Mouse (Mus musculus) limb, embryonic 10.5 days (tissue): ENCODE data around the gene Slc22a6. TPM values are rescaled to one million over a fixed set of nuclear protein-coding genes. Genes with fewer than 3 reads are reported as not detected.
A peak's percentile ranks its signal among the peaks of the same experiment; 100 is the strongest.

Experiments
- DNase-seq: peaks from one replicate; pipeline ENCODE4 v3.0.0-alpha.2; 2017; ENCODE audit warnings: low spot score
- H3K27ac ChIP-seq: fragments of 300-500 bp; sonication (generic); 2 replicates; pipeline ENCODE4 v1.5.1; 2016; ENCODE audit warnings: mild to moderate bottlenecking
- H3K27me3 ChIP-seq: fragments of 300-500 bp; sonication (generic); 2 replicates; pipeline ENCODE4 v1.6.1; 2016; ENCODE audit warnings: low read depth, mild to moderate bottlenecking; ENCODE audit not compliant: poor library complexity, severe bottlenecking
- H3K36me3 ChIP-seq: fragments of 300-500 bp; sonication (generic); 2 replicates; pipeline ENCODE4 v1.6.1; 2016; ENCODE audit warnings: mild to moderate bottlenecking, moderate library complexity
- H3K4me1 ChIP-seq: fragments of 300-500 bp; sonication (generic); 2 replicates; pipeline ENCODE4 v1.6.1; 2016
- H3K4me3 ChIP-seq: fragments of 300-500 bp; sonication (generic); 2 replicates; pipeline ENCODE4 v1.5.1; 2016; ENCODE audit warnings: mild to moderate bottlenecking, moderate library complexity
- H3K9me3 ChIP-seq: fragments of 300-500 bp; sonication (generic); replicated peaks from 2 replicates; pipeline ENCODE4 v1.6.1; 2016; ENCODE audit warnings: mild to moderate bottlenecking
- WGBS: fragments of 180-500 bp; shearing (Covaris S2); methylation state at CpG from one replicate; pipeline ENCODE4 v1.1.7; 2016; 5-methylcytosine and 5-hydroxymethylcytosine counted together
- polyA plus RNA-seq: library from polyadenylated mRNA; unstranded; fragments of >200 nt; fragmentation: Nextera tagmentation; extraction: Ambion mirVana; gene quantifications from 2 replicates; pipeline ENCODE4 v1.2.1, GENCODE M21; 2016

Gene Slc22a6
- polyA plus RNA-seq: not detected in 2 replicates

DNA sequence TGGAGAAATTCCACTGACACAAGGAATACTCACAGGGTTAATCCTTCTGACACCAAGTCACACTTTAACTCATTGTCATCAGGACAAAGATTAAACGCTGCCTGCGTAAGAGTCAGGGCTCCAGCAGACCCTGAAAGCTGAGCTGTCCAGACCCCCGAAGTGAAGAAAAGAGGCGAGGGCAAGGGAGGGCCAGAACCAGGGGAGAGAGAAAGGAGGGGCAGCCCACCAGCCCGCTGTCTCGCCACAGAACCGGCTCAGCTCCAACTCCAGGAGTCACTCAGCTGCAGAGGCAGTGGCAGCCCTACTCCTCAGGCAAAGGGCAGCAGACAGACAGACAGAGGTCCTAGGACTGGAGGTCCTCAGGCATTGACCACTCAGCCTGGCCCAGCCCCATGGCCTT is at the start of gene Slc22a6:
Gene Slc22a6, plus strand, starts transcription at position 136 of the 400 bp plus-strand sequence.
- WGBS: 35% methylated on average over 7 of the region's 7 CpGs
- Histone ChIP-seq H3K36me3 (no peaks in the 10 kb centered on the region), H3K4me3 (no peak within 1 kb of the TSS), H3K27ac (no peak within 1 kb of the TSS), H3K9me3 (no peaks in the 10 kb centered on the region), H3K27me3 (no peaks in the 10 kb centered on the region), H3K4me1 (no peaks in the 10 kb centered on the region)
- DNase-seq: no peak

DNA sequence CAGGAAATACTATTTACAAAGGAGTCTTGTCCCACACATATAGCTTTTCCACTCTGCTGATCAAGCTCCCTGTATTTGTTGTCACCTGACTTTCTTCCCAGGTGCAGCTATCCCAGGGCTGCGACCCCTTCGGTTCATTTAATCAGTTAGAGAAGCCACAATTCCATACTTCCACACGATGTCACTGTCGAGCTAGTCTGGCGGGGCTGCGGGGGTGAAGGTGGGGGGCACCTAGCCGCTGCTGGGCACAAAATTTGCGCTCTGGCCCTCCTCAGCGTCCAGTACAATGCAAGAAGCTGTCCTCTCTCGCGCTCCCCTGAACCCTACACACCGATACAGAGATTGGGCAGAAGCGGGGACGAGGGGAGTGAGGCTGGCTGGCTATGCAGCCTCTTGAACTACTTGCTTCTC is 48.4 kb upstream of the Slc22a6 start:
- H3K27me3 ChIP-seq: no peaks in the 10 kb centered on the region
- no peaks in the 10 kb centered on the region for H3K36me3 ChIP-seq
- no peaks in the 10 kb centered on the region for H3K9me3 ChIP-seq
- no peak overlapping the region; the same call in 1 of the 2 replicates for H3K27ac ChIP-seq
- peak; percentile 64 for DNase-seq
- peaks cover 4% of the 10 kb centered on the region; the same call in 1 of the 2 replicates for H3K4me1 ChIP-seq
- 5% methylated on average over 14 of the region's 14 CpGs for WGBS
- peak overlapping the region; percentile 39 for H3K4me3 ChIP-seq

DNA sequence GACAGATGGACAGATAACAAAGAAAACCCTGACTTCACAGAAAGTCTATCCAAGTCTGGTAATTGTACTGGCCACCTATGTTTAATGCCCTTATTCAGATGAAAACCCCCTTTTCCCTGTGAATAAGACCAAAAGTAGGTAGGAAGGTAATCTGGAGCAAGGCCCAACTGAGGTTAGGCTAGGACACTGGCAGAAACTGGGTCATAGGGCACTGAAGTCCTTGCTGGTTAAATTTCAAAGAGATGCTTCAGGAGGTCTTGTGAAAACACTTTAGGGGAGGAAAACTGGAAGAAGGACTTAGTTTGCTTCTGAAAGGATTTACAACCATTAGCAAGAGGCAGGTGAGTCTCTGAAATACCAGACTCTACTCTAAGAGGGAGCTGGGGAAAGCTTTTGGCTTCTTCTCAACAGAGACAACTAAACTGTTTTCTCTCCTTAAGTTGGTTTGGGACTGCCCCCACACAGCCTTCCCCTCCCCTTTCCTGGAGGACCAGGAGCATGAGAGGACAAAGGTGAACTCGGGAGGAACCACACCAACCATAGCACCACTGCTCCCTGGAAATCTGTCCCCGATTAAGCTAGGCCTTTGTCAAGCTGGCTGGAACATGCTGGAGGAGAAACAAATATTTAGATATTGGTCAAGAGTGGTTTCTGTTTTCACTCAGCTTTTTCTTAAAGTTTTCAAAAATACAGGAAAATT is 47.3 kb upstream of the Slc22a6 start:
- no peak for DNase-seq
- Histone ChIP-seq H3K9me3 (no peaks in the 10 kb centered on the region), H3K36me3 (no peaks in the 10 kb centered on the region), H3K27me3 (no peaks in the 10 kb centered on the region), H3K4me3 (no peak overlapping the region), H3K27ac (no peak overlapping the region), H3K4me1 (peaks cover 4% of the 10 kb centered on the region; the same call in 1 of the 2 replicates)
- 56% methylated on average over 2 of the region's 2 CpGs for WGBS

DNA sequence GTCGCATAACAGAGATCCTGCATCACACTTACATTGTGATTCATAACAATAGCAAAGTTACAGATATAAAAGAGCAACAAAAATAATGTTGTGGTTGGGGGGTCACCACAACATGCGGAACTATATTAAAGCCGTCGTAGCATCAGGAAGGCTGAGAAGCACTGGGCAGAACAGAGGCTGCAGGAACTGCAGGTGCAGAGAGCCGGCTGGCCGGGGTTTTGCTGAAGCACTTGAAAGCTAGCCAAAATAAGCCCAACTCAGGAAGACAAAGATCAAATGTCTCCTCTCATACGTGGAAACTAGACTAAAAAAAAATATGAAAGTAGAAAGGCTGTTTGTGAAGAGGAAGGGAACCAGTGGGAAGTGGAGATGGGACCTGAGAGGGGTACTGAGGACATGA is 46.1 kb upstream of the Slc22a6 start:
- no peak for DNase-seq
- Histone ChIP-seq H3K4me3 (no peak overlapping the region), H3K36me3 (no peaks in the 10 kb centered on the region), H3K9me3 (no peaks in the 10 kb centered on the region), H3K27me3 (no peaks in the 10 kb centered on the region), H3K4me1 (peaks cover 4% of the 10 kb centered on the region; the same call in 1 of the 2 replicates), H3K27ac (no peak overlapping the region)
- 81% methylated on average over 7 of the region's 7 CpGs for WGBS

DNA sequence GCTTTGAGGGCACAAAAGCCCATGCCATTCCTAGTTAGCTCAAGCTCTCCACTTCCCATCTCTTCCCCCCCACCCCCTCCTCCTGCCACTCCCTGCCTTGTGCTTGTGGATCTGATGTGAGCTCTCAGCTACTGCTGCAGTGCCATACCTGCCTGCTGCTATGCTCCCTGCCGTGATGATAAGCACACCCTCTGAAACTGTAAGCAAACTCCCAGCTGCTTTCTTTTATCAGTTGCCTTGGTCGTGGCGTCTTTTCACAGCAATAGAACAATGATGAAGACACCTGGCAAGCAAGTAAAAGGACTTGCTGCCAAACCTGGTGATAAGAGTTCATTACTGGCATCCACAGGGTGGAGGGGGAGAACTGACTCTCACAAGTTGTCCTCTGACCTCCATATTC is 45.4 kb upstream of the Slc22a6 start:
- H3K4me3 ChIP-seq: no peak overlapping the region
- DNase-seq: no peak
- H3K4me1 ChIP-seq: peaks cover 4% of the 10 kb centered on the region; the same call in 1 of the 2 replicates
- H3K9me3 ChIP-seq: no peaks in the 10 kb centered on the region
- H3K27ac ChIP-seq: no peak overlapping the region
- H3K27me3 ChIP-seq: no peaks in the 10 kb centered on the region
- no peaks in the 10 kb centered on the region for H3K36me3 ChIP-seq
- WGBS: 31% methylated on average over 3 of the region's 3 CpGs

DNA sequence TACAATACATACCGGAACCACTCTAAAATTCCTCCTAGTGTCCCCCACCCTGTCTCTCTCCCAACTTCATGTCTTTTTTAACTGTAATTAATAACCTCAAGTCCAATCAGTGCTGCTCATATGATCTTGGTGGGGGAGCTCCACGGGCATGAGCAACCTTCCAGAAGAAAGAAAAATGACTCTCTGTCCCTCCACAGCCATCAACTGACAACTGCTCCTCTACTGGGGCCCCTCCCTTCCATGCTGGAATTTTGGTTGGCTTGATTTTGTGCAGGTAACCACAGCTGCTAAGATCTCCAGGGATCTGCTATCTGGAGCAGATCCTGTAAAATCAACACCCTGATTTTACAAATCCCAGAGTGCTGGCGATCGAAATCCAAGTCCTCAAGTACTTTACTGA is 40.4 kb upstream of the Slc22a6 start:
- Histone ChIP-seq H3K9me3 (no peaks in the 10 kb centered on the region), H3K27ac (no peak overlapping the region), H3K4me1 (peaks cover 6% of the 10 kb centered on the region), H3K4me3 (no peak overlapping the region), H3K27me3 (no peaks in the 10 kb centered on the region), H3K36me3 (no peaks in the 10 kb centered on the region)
- no peak for DNase-seq
- WGBS: 87% methylated on average over 4 of the region's 4 CpGs

DNA sequence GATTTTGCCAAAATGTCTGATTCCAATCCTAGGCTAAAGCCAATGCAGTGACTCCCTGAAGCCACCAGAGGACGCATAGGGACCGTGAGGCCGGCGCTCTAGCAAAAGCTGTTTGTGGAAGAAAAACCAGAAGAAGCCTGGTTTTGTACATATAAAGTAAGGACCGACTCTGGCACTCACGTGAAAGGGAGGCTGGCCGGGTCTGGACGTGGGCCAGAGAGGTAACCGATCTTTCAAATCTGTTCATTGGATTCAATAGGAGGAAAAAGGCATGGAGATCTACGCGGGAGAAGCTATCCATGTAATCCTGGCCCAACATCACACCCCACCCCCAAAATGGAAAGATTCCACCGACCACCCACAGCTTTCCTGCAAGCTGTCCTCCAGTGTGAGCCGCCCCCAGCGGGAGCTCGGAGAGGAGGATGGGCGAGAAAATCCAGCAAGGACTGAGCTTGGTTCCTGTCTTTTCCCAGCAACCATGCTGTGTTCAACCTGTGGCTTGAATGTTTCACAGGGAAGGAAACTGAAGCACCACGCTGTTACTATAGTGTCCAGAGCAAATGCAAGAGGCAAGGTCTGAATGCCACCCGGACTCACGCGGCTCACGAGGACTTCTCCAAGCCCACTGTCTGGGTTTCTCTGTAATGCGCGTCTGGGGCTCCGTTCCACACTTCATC is 39.4 kb upstream of the Slc22a6 start:
- Histone ChIP-seq H3K4me1 (peaks cover 6% of the 10 kb centered on the region), H3K9me3 (no peaks in the 10 kb centered on the region), H3K27ac (peak overlapping the region; percentile 67), H3K27me3 (no peaks in the 10 kb centered on the region), H3K36me3 (no peaks in the 10 kb centered on the region), H3K4me3 (peak overlapping the region; percentile 46)
- DNase-seq: peak; percentile 73
- WGBS: 10% methylated on average over 24 of the region's 24 CpGs

DNA sequence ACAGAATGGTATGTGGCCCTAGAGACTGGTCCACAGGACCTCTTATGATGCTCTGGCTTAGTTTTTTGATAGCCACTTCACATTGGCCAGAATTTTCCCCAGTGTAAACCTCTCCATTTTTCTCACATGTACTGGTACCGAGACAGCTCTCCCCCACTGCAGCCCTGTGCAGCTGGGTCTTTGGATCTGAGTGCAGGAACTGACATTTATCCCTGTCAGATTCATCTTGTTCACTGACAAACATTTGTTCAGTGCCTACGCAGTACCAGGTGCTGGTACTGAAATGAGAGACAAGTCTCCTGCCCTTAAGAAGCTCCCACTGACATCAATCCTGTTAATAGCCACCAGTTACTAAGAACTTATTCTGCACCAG is 38.9 kb upstream of the Slc22a6 start:
- Histone ChIP-seq H3K36me3 (no peaks in the 10 kb centered on the region), H3K27ac (no peak overlapping the region), H3K4me3 (peak overlapping the region; percentile 46; the same call in 1 of the 2 replicates), H3K4me1 (peaks cover 6% of the 10 kb centered on the region), H3K27me3 (no peaks in the 10 kb centered on the region), H3K9me3 (no peaks in the 10 kb centered on the region)
- 67% methylated on average over 2 of the region's 2 CpGs for WGBS
- no peak for DNase-seq

DNA sequence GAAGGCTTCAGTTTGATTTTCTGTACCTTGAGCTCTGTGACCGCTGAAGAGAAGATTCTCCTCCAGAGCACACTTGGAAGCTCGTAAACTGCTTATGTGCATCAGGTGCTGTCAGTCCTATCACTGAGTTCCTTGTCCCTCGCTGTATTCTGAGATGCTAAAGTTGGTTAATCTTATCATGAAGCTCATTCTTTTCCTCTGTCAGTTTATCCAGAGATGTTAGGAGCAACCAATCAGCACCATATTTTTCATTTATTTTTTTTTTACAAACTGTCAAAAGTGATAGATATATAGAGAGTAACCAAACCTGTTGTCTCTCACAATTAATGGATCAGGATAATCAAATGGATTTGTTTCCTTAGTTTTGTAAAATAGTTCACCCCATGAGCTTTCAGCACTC is 32.5 kb upstream of the Slc22a6 start:
- Histone ChIP-seq H3K4me1 (no peaks in the 10 kb centered on the region), H3K4me3 (no peak overlapping the region)
- 74% methylated on average over 3 of the region's 3 CpGs for WGBS

DNA sequence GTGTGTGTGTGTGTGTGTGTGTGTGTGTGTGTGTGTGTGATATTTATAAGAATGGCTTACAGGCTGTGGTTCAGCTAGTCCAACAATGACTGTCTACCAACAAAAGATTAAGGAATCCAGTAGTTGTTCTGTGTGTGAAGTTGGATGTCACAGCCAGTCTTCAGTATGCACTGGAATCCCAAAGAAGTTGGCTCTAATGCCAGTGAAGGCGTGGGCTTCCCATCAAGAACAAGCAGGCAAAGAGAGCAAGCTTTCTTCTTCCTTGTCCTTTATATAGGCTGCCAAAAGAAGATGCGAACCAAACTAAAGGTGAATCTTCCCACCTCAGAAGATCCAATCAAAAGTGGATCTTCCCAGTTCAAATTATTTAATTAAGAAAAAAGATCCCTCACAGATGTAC is 31.9 kb upstream of the Slc22a6 start:
- no peak overlapping the region for H3K4me3 ChIP-seq
- H3K4me1 ChIP-seq: no peaks in the 10 kb centered on the region
- no peaks in the 10 kb centered on the region for H3K36me3 ChIP-seq
- WGBS: 89% methylated on average over 2 of the region's 2 CpGs
- no peaks in the 10 kb centered on the region for H3K27me3 ChIP-seq
- no peak for DNase-seq
- H3K9me3 ChIP-seq: no peaks in the 10 kb centered on the region
- no peak overlapping the region for H3K27ac ChIP-seq

More for the DNA sequence above, 32.5 kb upstream of the Slc22a6 start:
- no peak for DNase-seq
- Histone ChIP-seq H3K27me3 (no peaks in the 10 kb centered on the region), H3K27ac (no peak overlapping the region), H3K9me3 (no peaks in the 10 kb centered on the region), H3K36me3 (no peaks in the 10 kb centered on the region)

DNA sequence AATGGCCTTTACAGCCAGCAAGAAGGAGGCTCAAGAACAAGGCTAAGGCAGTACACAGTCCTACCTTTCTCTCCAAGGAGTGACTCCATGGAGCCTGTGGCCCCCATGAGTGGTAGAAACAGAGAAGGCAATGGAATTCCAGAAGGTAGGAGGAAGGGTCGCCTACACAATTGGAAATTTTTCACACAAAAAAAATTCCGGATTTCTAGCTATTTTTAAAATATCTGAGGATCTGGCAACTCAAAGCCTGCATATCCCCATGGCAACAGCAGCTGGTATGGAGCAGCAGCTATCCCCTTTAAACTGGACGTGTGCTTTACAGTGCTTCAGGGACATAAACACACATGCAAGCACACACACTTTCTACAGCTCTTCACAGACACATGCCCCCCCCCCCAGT is 31.5 kb upstream of the Slc22a6 start:
- H3K36me3 ChIP-seq: no peaks in the 10 kb centered on the region
- 62% methylated on average over 3 of the region's 3 CpGs for WGBS
- H3K27ac ChIP-seq: no peak overlapping the region
- H3K4me1 ChIP-seq: peaks cover 4% of the 10 kb centered on the region
- H3K27me3 ChIP-seq: no peaks in the 10 kb centered on the region
- DNase-seq: no peak
- H3K9me3 ChIP-seq: no peaks in the 10 kb centered on the region
- no peak overlapping the region for H3K4me3 ChIP-seq

DNA sequence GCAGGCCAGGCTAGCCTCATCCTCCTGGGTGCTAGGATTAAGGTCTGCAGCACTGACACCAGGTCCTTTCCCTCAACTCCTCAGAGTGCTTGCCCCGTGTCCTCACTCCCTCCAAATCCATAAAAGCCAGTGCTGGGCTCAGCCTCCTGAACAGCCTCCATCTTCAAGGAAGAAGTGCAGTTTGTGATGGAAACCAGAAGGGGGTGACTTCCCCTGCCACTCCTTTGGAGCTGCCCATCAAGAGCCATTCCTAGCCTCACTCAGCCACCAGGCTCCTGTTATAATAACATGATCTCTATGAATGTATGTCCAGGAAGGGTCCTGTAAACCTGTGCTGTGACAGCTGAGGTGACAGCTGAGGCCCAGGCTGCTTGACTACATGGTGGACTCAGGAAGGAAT is 30.5 kb upstream of the Slc22a6 start:
- no peak for DNase-seq
- WGBS: 42% methylated on average over 1 of the region's 1 CpGs
- peaks cover 7% of the 10 kb centered on the region for H3K4me1 ChIP-seq

DNA sequence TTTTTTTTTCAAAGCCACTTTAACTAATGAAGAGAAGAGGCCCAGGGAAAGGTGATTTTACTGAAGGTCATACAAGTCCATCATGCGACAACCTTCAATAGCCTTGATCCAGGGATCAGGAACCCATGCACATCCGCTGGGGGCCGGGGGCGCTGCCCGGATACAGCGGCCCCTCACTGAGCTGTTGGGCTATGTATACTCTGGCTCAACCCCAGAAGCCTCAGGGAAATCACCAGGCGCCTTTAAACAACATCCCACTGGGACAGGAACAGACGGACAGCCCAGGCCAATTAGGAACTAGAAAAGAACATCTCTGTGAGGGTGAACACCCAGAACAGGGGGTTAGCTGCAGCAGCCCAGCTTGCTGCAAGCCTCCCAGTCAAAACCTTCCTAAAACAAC is 26.9 kb upstream of the Slc22a6 start, which contains the start of gene Slc22a8:
Gene Slc22a8, plus strand, starts transcription at position 301 of the 400 bp plus-strand sequence.
- 73% methylated on average over 8 of the region's 8 CpGs for WGBS
- no peaks in the 10 kb centered on the region for H3K9me3 ChIP-seq
- no peaks in the 10 kb centered on the region for H3K36me3 ChIP-seq
- no peak for DNase-seq
- no peaks in the 10 kb centered on the region for H3K27me3 ChIP-seq
- H3K4me1 ChIP-seq: peaks cover 21% of the 10 kb centered on the region
- no peak within 1 kb of the TSS for H3K4me3 ChIP-seq
- no peak within 1 kb of the TSS for H3K27ac ChIP-seq

More for the DNA sequence above, 30.5 kb upstream of the Slc22a6 start:
- H3K36me3 ChIP-seq: no peaks in the 10 kb centered on the region
- no peak overlapping the region for H3K4me3 ChIP-seq
- H3K27me3 ChIP-seq: no peaks in the 10 kb centered on the region
- no peak overlapping the region for H3K27ac ChIP-seq
- no peaks in the 10 kb centered on the region for H3K9me3 ChIP-seq
